ENCODE assay signal across 8 mouse cellular contexts in the genomic region with DNA sequence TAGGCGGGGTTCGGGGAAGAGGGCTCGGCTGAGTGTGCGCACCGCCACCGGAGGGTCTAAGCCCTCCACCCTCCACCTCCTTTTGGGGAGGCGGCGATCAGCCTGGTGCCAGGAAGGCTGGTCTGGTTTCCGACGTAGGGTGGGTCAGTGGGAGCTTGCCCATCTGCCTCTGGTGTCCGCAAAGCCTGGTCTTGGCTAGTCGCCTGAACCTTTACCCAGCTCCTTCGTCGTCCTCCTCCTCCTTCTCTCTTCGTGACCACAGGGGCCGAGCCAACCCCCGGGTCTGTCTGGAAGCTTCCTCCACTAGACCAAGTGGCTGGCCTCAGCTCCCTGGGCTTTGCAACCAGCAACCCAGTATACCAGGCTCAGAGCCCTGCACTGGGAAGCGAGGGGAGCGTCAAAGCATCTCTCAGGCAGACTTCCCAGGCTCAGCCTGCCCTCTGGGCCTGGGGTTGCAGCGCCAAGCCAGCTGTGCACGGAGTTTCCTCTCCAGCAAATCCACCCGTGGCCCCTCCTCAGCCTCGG. TPM values are rescaled to one million over a fixed set of nuclear protein-coding genes. Genes with fewer than 3 reads are reported as not detected.
DNase-seq lines count a peak whose midpoint lies in the region; ATAC-seq lines count a peak whose summit lies in the region.

No protein-coding gene starts in this region.

- H3K27ac ChIP-seq in intestine, embryonic 14.5 days (ENCODE audit: low read depth) = no peak overlapping the region
- no peak overlapping the region for H3K27ac ChIP-seq in neural tube, embryonic 11.5 days (ENCODE audit: low read depth, low read length)

- peak overlapping the region; percentile 58; the same call in 1 of the 2 replicates for H3K9ac ChIP-seq in intestine, embryonic 14.5 days (ENCODE audit: low read length)
- H3K9ac ChIP-seq in neural tube, embryonic 11.5 days (ENCODE audit: low read length) = peak overlapping the region; percentile 50

- DNase-seq in frontal cortex, postnatal 10 days (ENCODE audit: low spot score in 2 of 2) = no peak
- peak; percentile 72 for DNase-seq in intestine, embryonic 14.5 days (ENCODE audit: low spot score)
- no peak for DNase-seq in neural tube, embryonic 11.5 days (ENCODE audit: low spot score)
- no peak for DNase-seq in urinary bladder, postnatal 36 days (ENCODE audit: low spot score in 2 of 2)
- DNase-seq in left cerebral cortex, adult 8-10 months (ENCODE audit: low spot score in 2 of 2) = no peak

- peak overlapping the region; percentile 99 for H3K4me2 ChIP-seq in intestine, embryonic 14.5 days (ENCODE audit: low read length)
- H3K4me2 ChIP-seq in neural tube, embryonic 11.5 days (ENCODE audit: low read depth) = peak overlapping the region; percentile 95

- peak; percentile 29; the same call in 1 of the 2 replicates for ATAC-seq in frontal cortex, adult (ENCODE audit: low TSS enrichment)
- no peak for ATAC-seq in megakaryocyte, adult 5-6 weeks (ENCODE audit: poor library complexity, severe bottlenecking)
- ATAC-seq in intestine, embryonic 14.5 days (replicated peaks; ENCODE audit: low FRiP score, low TSS enrichment, low read depth) = no peak
- ATAC-seq in neural tube, embryonic 11.5 days (ENCODE audit: insufficient read depth, low FRiP score, low TSS enrichment) = no peak

- H3K36me3 ChIP-seq in megakaryocyte, embryonic 14.5 days (replicated peaks; ENCODE audit: low read length) = no peaks in the 10 kb centered on the region
- H3K36me3 ChIP-seq in intestine, embryonic 14.5 days (ENCODE audit: control insufficient read depth, insufficient read depth, low read length) = no peaks in the 10 kb centered on the region
- H3K36me3 ChIP-seq in neural tube, embryonic 11.5 days (ENCODE audit: control insufficient read depth, insufficient read depth, low read length) = no peaks in the 10 kb centered on the region

- peak overlapping the region; percentile 86 for H3K4me3 ChIP-seq in megakaryocyte, embryonic 14.5 days (replicated peaks)
- H3K4me3 ChIP-seq in intestine, embryonic 14.5 days (ENCODE audit: low read depth, low read length) = peak overlapping the region; percentile 63
- peak overlapping the region; percentile 49 for H3K4me3 ChIP-seq in neural tube, embryonic 11.5 days (ENCODE audit: low read depth, low read length)

- H3K9me3 ChIP-seq in megakaryocyte, embryonic 14.5 days = peaks cover 4% of the 10 kb centered on the region; the same call in 1 of the 2 replicates
- H3K9me3 ChIP-seq in intestine, embryonic 14.5 days (ENCODE audit: control insufficient read depth, low read length) = no peaks in the 10 kb centered on the region
- no peaks in the 10 kb centered on the region for H3K9me3 ChIP-seq in neural tube, embryonic 11.5 days (ENCODE audit: control insufficient read depth, low read length)

- peaks cover 21% of the 10 kb centered on the region for H3K4me1 ChIP-seq in megakaryocyte, embryonic 14.5 days
- peaks cover 7% of the 10 kb centered on the region; the same call in 1 of the 2 replicates for H3K4me1 ChIP-seq in intestine, embryonic 14.5 days (replicated peaks; ENCODE audit: control insufficient read depth, insufficient read depth, low read length)
- peaks cover 2% of the 10 kb centered on the region; the same call in 1 of the 2 replicates for H3K4me1 ChIP-seq in neural tube, embryonic 11.5 days (ENCODE audit: control insufficient read depth, insufficient read depth, low read length)

- peaks cover 97% of the 10 kb centered on the region for H3K27me3 ChIP-seq in megakaryocyte, embryonic 14.5 days (replicated peaks)
- peaks cover 8% of the 10 kb centered on the region; the same call in 1 of the 2 replicates for H3K27me3 ChIP-seq in intestine, embryonic 14.5 days (replicated peaks; ENCODE audit: control insufficient read depth, insufficient read depth, low read length)
- H3K27me3 ChIP-seq in neural tube, embryonic 11.5 days (ENCODE audit: control insufficient read depth, insufficient read depth, low read length) = peaks cover 6% of the 10 kb centered on the region; the same call in 1 of the 2 replicates

- 3% methylated on average over 23 of the region's 23 CpGs for WGBS in intestine, embryonic 14.5 days
- 2% methylated on average over 22 of the region's 23 CpGs for WGBS in neural tube, embryonic 11.5 days

RNA-seq across cellular contexts. Expression of gene Cpne5, which starts 0.5 kb away (rescaled TPM):
- 13.0 and 15.2 TPM in 2 replicates for polyA plus RNA-seq in megakaryocyte, embryonic 14.5 days (2012; ENCODE audit: insufficient read depth, low replicate concordance)
- total RNA-seq in megakaryocyte, adult 5-6 weeks (2015) = 0.25 TPM in 1 of 2 replicates, not detected in the other
- not detected in 2 replicates for total RNA-seq in megakaryocyte, adult 5-6 weeks (2017)
- polyA plus RNA-seq in intestine, embryonic 14.5 days (2014; fragmentation: Nextera tagmentation; extraction: Ambion mirVana) = 12.9 and 14.6 TPM in 2 replicates
- polyA plus RNA-seq in neural tube, embryonic 11.5 days (2014; fragmentation: Nextera tagmentation; extraction: Ambion mirVana) = 3.3 and 4.4 TPM in 2 replicates
- total RNA-seq in left cerebral cortex, adult 8-10 months (2022) = 100 to 1,000 TPM; 167 to 193 (median 174) TPM

RNA-seq across cellular contexts. Expression of gene Ppil1, which starts 25.5 kb away (rescaled TPM):
- 21.6 and 33.2 TPM in 2 replicates for polyA plus RNA-seq in megakaryocyte, embryonic 14.5 days (2012; ENCODE audit: insufficient read depth, low replicate concordance)
- total RNA-seq in megakaryocyte, adult 5-6 weeks (2015) = 37.5 and 39.4 TPM in 2 replicates
- total RNA-seq in megakaryocyte, adult 5-6 weeks (2017) = 53.6 and 57.3 TPM in 2 replicates
- 165 and 170 TPM in 2 replicates for polyA plus RNA-seq in intestine, embryonic 14.5 days (2014; fragmentation: Nextera tagmentation; extraction: Ambion mirVana)
- polyA plus RNA-seq in neural tube, embryonic 11.5 days (2014; fragmentation: Nextera tagmentation; extraction: Ambion mirVana) = 152 and 165 TPM in 2 replicates
- 10 to 100 TPM; 17.0 to 19.9 (median 19.5) TPM for total RNA-seq in left cerebral cortex, adult 8-10 months (2022)

RNA-seq across cellular contexts. Expression of gene BC004004, which starts 30.1 kb away (rescaled TPM):
- polyA plus RNA-seq in megakaryocyte, embryonic 14.5 days (2012; ENCODE audit: insufficient read depth, low replicate concordance) = 20.3 and 30.8 TPM in 2 replicates
- 65.8 and 70.1 TPM in 2 replicates for total RNA-seq in megakaryocyte, adult 5-6 weeks (2015)
- total RNA-seq in megakaryocyte, adult 5-6 weeks (2017) = 81.0 and 89.2 TPM in 2 replicates
- polyA plus RNA-seq in intestine, embryonic 14.5 days (2014; fragmentation: Nextera tagmentation; extraction: Ambion mirVana) = 72.4 and 77.4 TPM in 2 replicates
- 62.2 and 69.4 TPM in 2 replicates for polyA plus RNA-seq in neural tube, embryonic 11.5 days (2014; fragmentation: Nextera tagmentation; extraction: Ambion mirVana)
- 100 to 1,000 TPM in 3 of 4 experiments, 10 to 100 TPM in 1; 98.1 to 131 (median 114) TPM for total RNA-seq in left cerebral cortex, adult 8-10 months (2022)
